Comparison of ENCODE assay signal across 9 mouse cellular contexts in the genomic region with DNA sequence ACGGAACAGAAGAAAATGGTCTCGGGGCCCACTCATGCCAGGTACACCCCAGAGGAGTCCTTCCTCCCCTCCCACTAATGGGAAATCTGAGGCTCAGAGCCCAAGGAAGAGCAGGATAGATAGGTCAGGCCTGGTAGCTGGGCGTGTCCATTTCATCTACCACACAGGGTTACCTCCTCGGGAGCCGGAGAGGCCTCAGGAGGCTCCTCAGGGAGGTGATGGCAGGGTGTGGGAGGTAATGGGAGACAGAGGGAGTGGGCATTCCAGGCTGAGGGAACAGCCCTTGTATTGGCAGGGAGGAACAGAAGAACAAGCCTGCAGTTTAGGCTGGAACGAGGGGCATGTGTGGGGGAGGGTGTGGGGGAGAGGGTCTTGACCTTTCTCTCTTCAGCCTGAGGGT. TPM values are rescaled to one million over a fixed set of nuclear protein-coding genes. Genes with fewer than 3 reads are reported as not detected.
DNase-seq lines count a peak whose midpoint lies in the region; ATAC-seq and TF ChIP-seq lines count a peak whose summit lies in the region.
"Had no signal": no experiment of that assay in that cellular context is flagged by ENCODE, and none has a peak within 500 bp of the region (broad histone marks: within the 10 kb centered on the region; RNA-seq: fewer than 3 reads in every experiment).

No protein-coding gene starts in this region.

- ATAC-seq in heart, embryonic 14.5 days (ENCODE audit: insufficient number of reproducible peaks, insufficient read depth, low FRiP score, low read depth) = no peak
- no peak for ATAC-seq in limb, embryonic 11.5 days (ENCODE audit: insufficient number of reproducible peaks, low FRiP score, low TSS enrichment, low read depth)

- H3K9ac ChIP-seq in heart, embryonic 14.5 days (ENCODE audit: low read length) = peak overlapping the region; percentile 96
- H3K9ac ChIP-seq in limb, embryonic 11.5 days (ENCODE audit: low read length) = peak overlapping the region; percentile 99

- TF ChIP-seq POLR2A in myocyte (IDR thresholded peaks at IDR 0.05; ENCODE audit: insufficient read length, low read depth) = no peak

- no peaks in the 10 kb centered on the region for H3K27me3 ChIP-seq in heart, embryonic 14.5 days (ENCODE audit: control insufficient read depth, insufficient read depth, low read length)
- 0 out of 2 replicates have a peak, but pooled peaks cover 3% of the 10 kb centered on the region for H3K27me3 ChIP-seq in forebrain, embryonic 10.5 days (ENCODE audit: poor library complexity, severe bottlenecking)
- no peaks in the 10 kb centered on the region for H3K27me3 ChIP-seq in limb, embryonic 11.5 days (ENCODE audit: control insufficient read depth, insufficient read depth, low read length)
- no peaks in the 10 kb centered on the region for H3K27me3 ChIP-seq in myocyte (ENCODE audit: control insufficient read depth, insufficient read depth, insufficient read length)

- no peak overlapping the region for H3ac ChIP-seq in myocyte (ENCODE audit: control insufficient read depth, insufficient read length)

- peak overlapping the region; percentile 96 to 98 for H3K27ac ChIP-seq in heart, embryonic 14.5 days (replicated peaks in 1 of 2; ENCODE audit: control insufficient read depth in 1 of 2, insufficient read depth in 1 of 2, low read depth in 2 of 2, low read length in 2 of 2)
- H3K27ac ChIP-seq in forebrain, embryonic 10.5 days = peak overlapping the region; percentile 100
- 0 out of 2 replicates have a peak overlapping the region, but pooled peaks have one; percentile 5 for H3K27ac ChIP-seq in limb, embryonic 11.5 days (replicated peaks; ENCODE audit: low read depth, low read length)

- WGBS in heart, embryonic 14.5 days = 43% methylated on average over 6 of the region's 6 CpGs
- 32% methylated on average over 6 of the region's 6 CpGs for WGBS in forebrain, embryonic 10.5 days
- WGBS in limb, embryonic 11.5 days = 30% methylated on average over 6 of the region's 6 CpGs

- H3K36me3 ChIP-seq in heart, embryonic 14.5 days (ENCODE audit: control insufficient read depth, insufficient read depth, low read length) = peaks cover 27% of the 10 kb centered on the region
- peaks cover 47% of the 10 kb centered on the region for H3K36me3 ChIP-seq in forebrain, embryonic 10.5 days (replicated peaks)
- no peaks in the 10 kb centered on the region for H3K36me3 ChIP-seq in limb, embryonic 11.5 days (ENCODE audit: control insufficient read depth, insufficient read depth, low read length)
- no peaks in the 10 kb centered on the region for H3K36me3 ChIP-seq in myocyte (ENCODE audit: control insufficient read depth, insufficient read depth)

- peak overlapping the region; percentile 74 to 79 for H3K4me3 ChIP-seq in heart, embryonic 14.5 days (ENCODE audit: control insufficient read depth in 1 of 2, insufficient read depth in 1 of 2, low read depth in 1 of 2, low read length in 2 of 2)
- H3K4me3 ChIP-seq in forebrain, embryonic 10.5 days = peak overlapping the region; percentile 83
- H3K4me3 ChIP-seq in limb, embryonic 11.5 days (ENCODE audit: low read depth, low read length) = peak overlapping the region; percentile 75
- peak overlapping the region; percentile 37 for H3K4me3 ChIP-seq in myocyte

- intact Hi-C loops in heart, postnatal 25 days (cut with DNase I) = no loop called here

- no peaks in the 10 kb centered on the region for H3K79me2 ChIP-seq in myocyte (ENCODE audit: control insufficient read depth, insufficient read depth)

- peaks cover 52 to 62% of the 10 kb centered on the region in 2 experiments for H3K4me1 ChIP-seq in heart, embryonic 14.5 days (ENCODE audit: control insufficient read depth in 2 of 2, insufficient read depth in 2 of 2, low read length in 2 of 2)
- peaks cover 63% of the 10 kb centered on the region for H3K4me1 ChIP-seq in forebrain, embryonic 10.5 days
- H3K4me1 ChIP-seq in limb, embryonic 11.5 days (ENCODE audit: control insufficient read depth, insufficient read depth, low read length) = peaks cover 36% of the 10 kb centered on the region

- DNase-seq in heart, postnatal 25 days (ENCODE audit: low spot score) = no peak
- no peak for DNase-seq in forebrain, embryonic 10.5 days (ENCODE audit: extremely low spot score, low spot score)
- peak; percentile 28 for DNase-seq in limb, embryonic 11.5 days (ENCODE audit: low spot score)
- no peak for DNase-seq in urinary bladder, adult 2 months (ENCODE audit: low spot score)
- DNase-seq in thymus, postnatal 14 days = no peak
- DNase-seq in cerebellum, adult 9-10 months = no peak

- peak overlapping the region; percentile 90 for H3K4me2 ChIP-seq in heart, embryonic 14.5 days (ENCODE audit: low read length)
- peak overlapping the region; percentile 80 for H3K4me2 ChIP-seq in limb, embryonic 11.5 days (ENCODE audit: low read depth, severe bottlenecking)
- peak overlapping the region; percentile 71 for H3K4me2 ChIP-seq in myocyte (ENCODE audit: low read depth)

- H3K9me3 ChIP-seq in heart, embryonic 14.5 days (ENCODE audit: control insufficient read depth, low read length) = no peaks in the 10 kb centered on the region
- no peaks in the 10 kb centered on the region for H3K9me3 ChIP-seq in forebrain, embryonic 10.5 days
- no peaks in the 10 kb centered on the region for H3K9me3 ChIP-seq in limb, embryonic 11.5 days (ENCODE audit: control insufficient read depth, low read length)

TF ChIP-seq in myocyte, 11 proteins besides CTCF, POLR2A, EP300 and RAD21:
- TF ChIP-seq MYOD1 (IDR thresholded peaks at IDR 0.05; ENCODE audit: control insufficient read depth in 1 of 3, insufficient read length in 2 of 3, low read depth in 2 of 3) = no peak
- no peak for TF ChIP-seq CEBPB (IDR thresholded peaks at IDR 0.05; ENCODE audit: insufficient read depth, poor library complexity, severe bottlenecking)
- no peak for TF ChIP-seq E2F4 (IDR thresholded peaks at IDR 0.05; ENCODE audit: insufficient read depth)
- TF ChIP-seq MAX (IDR thresholded peaks at IDR 0.05; ENCODE audit: low read depth) = no peak

RNA-seq across cellular contexts. Expression of a gene that starts 1.7 kb away (rescaled TPM):
- 5.6 and 5.7 TPM in 2 replicates for polyA plus RNA-seq in heart, embryonic 14.5 days (2014; fragmentation: Nextera tagmentation; extraction: Ambion mirVana)
- 10 to 100 TPM; 21.1 to 22.9 TPM for total RNA-seq in heart, postnatal 25 days (2021)
- polyA plus RNA-seq in forebrain, embryonic 10.5 days (2016; fragmentation: Nextera tagmentation; extraction: Ambion mirVana) = 27.0 and 28.9 TPM in 2 replicates
- polyA plus RNA-seq in limb, embryonic 11.5 days (2014; fragmentation: Nextera tagmentation; extraction: Ambion mirVana) = 13.7 and 15.2 TPM in 2 replicates
- polyA plus RNA-seq in myocyte (2012; fragmentation: generic; extraction: Trizol) = 6.1 TPM
- 19.9 and 26.2 TPM in 2 replicates for polyA plus RNA-seq in urinary bladder, adult 2 months (2012; rRNA removed)
- polyA plus RNA-seq: G1E had no signal

RNA-seq across cellular contexts. Expression of a gene that starts 14.5 kb away (rescaled TPM):
- polyA plus RNA-seq in heart, embryonic 14.5 days (2014; fragmentation: Nextera tagmentation; extraction: Ambion mirVana) = 611 and 670 TPM in 2 replicates
- 100 to 1,000 TPM; 243 to 255 TPM for total RNA-seq in heart, postnatal 25 days (2021)
- polyA plus RNA-seq in forebrain, embryonic 10.5 days (2016; fragmentation: Nextera tagmentation; extraction: Ambion mirVana) = 793 and 804 TPM in 2 replicates
- 864 and 871 TPM in 2 replicates for polyA plus RNA-seq in limb, embryonic 11.5 days (2014; fragmentation: Nextera tagmentation; extraction: Ambion mirVana)
- 271 TPM for polyA plus RNA-seq in myocyte (2012; fragmentation: generic; extraction: Trizol)
- 118 and 126 TPM in 2 replicates for polyA plus RNA-seq in urinary bladder, adult 2 months (2012; rRNA removed)

RNA-seq across cellular contexts. Expression of a gene that starts 14.6 kb away (rescaled TPM):
- polyA plus RNA-seq in heart, embryonic 14.5 days (2014; fragmentation: Nextera tagmentation; extraction: Ambion mirVana) = 13.9 and 14.0 TPM in 2 replicates
- 10 to 100 TPM; 11.5 to 12.2 TPM for total RNA-seq in heart, postnatal 25 days (2021)
- 13.3 and 14.7 TPM in 2 replicates for polyA plus RNA-seq in forebrain, embryonic 10.5 days (2016; fragmentation: Nextera tagmentation; extraction: Ambion mirVana)
- polyA plus RNA-seq in limb, embryonic 11.5 days (2014; fragmentation: Nextera tagmentation; extraction: Ambion mirVana) = 13.9 and 14.9 TPM in 2 replicates
- polyA plus RNA-seq in myocyte (2012; fragmentation: generic; extraction: Trizol) = 13.8 TPM
- 10.9 and 14.0 TPM in 2 replicates for polyA plus RNA-seq in urinary bladder, adult 2 months (2012; rRNA removed)

RNA-seq across cellular contexts. Expression of a gene that starts 22.9 kb away (rescaled TPM):
- polyA plus RNA-seq in heart, embryonic 14.5 days (2014; fragmentation: Nextera tagmentation; extraction: Ambion mirVana) = 17.5 and 19.9 TPM in 2 replicates
- total RNA-seq in heart, postnatal 25 days (2021) = 1 to 10 TPM; 6.7 to 7.1 TPM
- 34.9 and 35.0 TPM in 2 replicates for polyA plus RNA-seq in forebrain, embryonic 10.5 days (2016; fragmentation: Nextera tagmentation; extraction: Ambion mirVana)
- 28.4 and 30.6 TPM in 2 replicates for polyA plus RNA-seq in limb, embryonic 11.5 days (2014; fragmentation: Nextera tagmentation; extraction: Ambion mirVana)
- 9.6 TPM for polyA plus RNA-seq in myocyte (2012; fragmentation: generic; extraction: Trizol)
- polyA plus RNA-seq in urinary bladder, adult 2 months (2012; rRNA removed) = 17.1 and 17.6 TPM in 2 replicates

RNA-seq across cellular contexts. Expression of a gene that starts 37.3 kb away (rescaled TPM):
- 8.1 TPM in 2 replicates for polyA plus RNA-seq in heart, embryonic 14.5 days (2014; fragmentation: Nextera tagmentation; extraction: Ambion mirVana)
- total RNA-seq in heart, postnatal 25 days (2021) = 10 to 100 TPM; 11.9 to 12.9 TPM
- polyA plus RNA-seq in forebrain, embryonic 10.5 days (2016; fragmentation: Nextera tagmentation; extraction: Ambion mirVana) = 7.6 and 9.1 TPM in 2 replicates
- polyA plus RNA-seq in limb, embryonic 11.5 days (2014; fragmentation: Nextera tagmentation; extraction: Ambion mirVana) = 5.5 and 8.2 TPM in 2 replicates
- 10.0 TPM for polyA plus RNA-seq in myocyte (2012; fragmentation: generic; extraction: Trizol)
- 37.3 and 41.4 TPM in 2 replicates for polyA plus RNA-seq in urinary bladder, adult 2 months (2012; rRNA removed)

Comparison
In these comparisons a context has a peak if more than half of its experiments do, and no peak if none do; other contexts are left out.
1. H3K27ac ChIP-seq: peak in every context shown above with its lines; median percentile 100 in forebrain, embryonic 10.5 days; 97 in heart, embryonic 14.5 days; 5 in limb, embryonic 11.5 days.